Mouse (Mus musculus): ENCODE measurements at regions not wholly inside any gene's neighbourhood (a gene's known extent, or its start where the extent isn't known, plus 50 kb on each side); places are given as distances from the start of the nearest gene placed in this dataset.

GRCm38 (mm10) chr13:53700236-53700635 lies 227.4 kb upstream of the Msx2 start:
- TF ChIP-seq CTCF (IDR thresholded peaks at IDR 0.05; ENCODE audit: borderline replicate concordance, control insufficient read depth, extremely low read depth, insufficient read depth, low read length, poor library complexity) (no peak), POLR2A (IDR thresholded peaks at IDR 0.05; ENCODE audit: control insufficient read depth, extremely low read depth, insufficient read depth, low read length, poor library complexity) (no peak)

All from thymus, adult 2 months (tissue).